Mouse (Mus musculus) erythroblast, embryonic 14.5 days (primary cell): Measurements from ENCODE around the gene Tiparp.

ENCODE experiments used
- GATA1 ChIP-seq: IDR thresholded peaks from 2 replicates; pipeline ENCODE4 v1.6.1; 2012; ENCODE audit warnings: low read length, inconsistent platforms, mixed read lengths
- TAL1 ChIP-seq: IDR thresholded peaks from 3 replicates; pipeline ENCODE4 v1.6.1; 2012; ENCODE audit warnings: low read length, inconsistent platforms, mixed read lengths

DNA sequence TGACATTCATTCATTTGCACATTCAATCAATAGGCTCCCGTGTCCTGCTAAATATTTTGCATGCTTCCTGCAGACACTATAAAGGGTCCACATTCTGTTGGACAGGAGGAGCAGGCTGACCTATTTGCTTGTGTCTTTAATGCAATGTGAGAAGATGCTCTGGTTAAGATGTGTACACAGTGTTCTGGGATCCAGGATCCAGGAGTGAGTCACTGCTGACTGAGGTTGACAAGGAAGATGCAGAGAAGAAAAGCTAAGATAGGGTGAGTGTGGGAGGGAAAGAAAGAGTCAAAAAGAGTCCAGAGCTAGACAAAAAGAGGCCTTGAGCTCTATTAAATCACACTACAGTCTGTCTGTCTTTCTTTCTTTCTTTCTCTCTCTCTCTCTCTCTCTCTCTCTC lies 56.1 kb downstream of the Tiparp start:
- TF ChIP-seq GATA1 (no peak), TAL1 (no peak)
